Mouse (Mus musculus): ENCODE results near the gene Slfn5. TPM values are rescaled to one million over a fixed set of nuclear protein-coding genes. Genes with fewer than 3 reads are reported as not detected.
"Not testable (repeated sequence)": the region's sequence is repeated elsewhere in the genome, so short reads cannot be mapped to it uniquely, and the experiment has no call there.

Slfn5 gene
- polyA plus RNA-seq, 1 experiment from 2014 or later = 1.0 TPM

DNA sequence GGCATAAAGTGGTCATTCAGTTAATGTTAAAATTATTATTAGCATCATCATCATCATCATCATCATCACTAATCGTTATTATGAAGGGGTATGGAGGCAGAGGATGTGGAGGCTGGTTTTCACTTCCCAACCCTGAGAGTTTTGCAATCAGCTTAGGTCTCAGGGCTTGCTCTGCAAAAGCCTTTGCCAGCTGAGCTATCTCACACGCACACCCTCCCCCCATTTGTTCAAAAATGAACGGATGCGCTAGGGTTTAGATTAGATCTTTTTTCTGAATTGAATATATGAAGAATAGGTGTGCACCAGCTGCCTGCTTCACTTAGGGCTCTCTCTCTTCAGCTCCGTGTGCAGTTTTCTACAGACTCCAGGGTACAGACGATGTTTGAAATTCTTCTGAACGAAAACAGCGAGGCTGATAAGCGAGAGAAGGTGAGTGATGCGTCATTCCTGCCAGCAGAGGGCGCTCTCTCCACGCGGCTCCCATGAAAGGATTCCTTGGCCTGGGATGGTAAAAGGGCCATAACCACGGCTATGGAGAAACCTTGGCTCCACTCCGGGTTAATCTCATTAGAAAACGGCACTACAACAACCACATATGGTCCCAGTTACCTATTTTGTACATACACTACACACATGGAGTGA is 36.3 kb upstream of the Slfn5 start:
- 9% methylated on average over 16 of the region's 16 CpGs for WGBS
- H3K9me3 ChIP-seq (ENCODE audit: control insufficient read depth, low read length) = no peaks in the 10 kb centered on the region
- peak overlapping the region; percentile 35 for H3K4me2 ChIP-seq (ENCODE audit: low read depth, low read length)
- no peaks in the 10 kb centered on the region for H3K27me3 ChIP-seq (ENCODE audit: control insufficient read depth, insufficient read depth, low read length)
- H3K27ac ChIP-seq (ENCODE audit: low read depth, low read length) = no peak overlapping the region
- ATAC-seq (ENCODE audit: low read depth) = peak; percentile 63; the same call in 1 of the 2 replicates
- H3K36me3 ChIP-seq (ENCODE audit: control insufficient read depth, insufficient read depth, low read length) = no peaks in the 10 kb centered on the region
- no peaks in the 10 kb centered on the region for H3K4me1 ChIP-seq (ENCODE audit: control insufficient read depth, insufficient read depth, low read length)
- H3K9ac ChIP-seq (replicated peaks; ENCODE audit: low read depth, low read length) = no peak overlapping the region
- no peak overlapping the region for H3K4me3 ChIP-seq (ENCODE audit: low read depth, low read length)

DNA sequence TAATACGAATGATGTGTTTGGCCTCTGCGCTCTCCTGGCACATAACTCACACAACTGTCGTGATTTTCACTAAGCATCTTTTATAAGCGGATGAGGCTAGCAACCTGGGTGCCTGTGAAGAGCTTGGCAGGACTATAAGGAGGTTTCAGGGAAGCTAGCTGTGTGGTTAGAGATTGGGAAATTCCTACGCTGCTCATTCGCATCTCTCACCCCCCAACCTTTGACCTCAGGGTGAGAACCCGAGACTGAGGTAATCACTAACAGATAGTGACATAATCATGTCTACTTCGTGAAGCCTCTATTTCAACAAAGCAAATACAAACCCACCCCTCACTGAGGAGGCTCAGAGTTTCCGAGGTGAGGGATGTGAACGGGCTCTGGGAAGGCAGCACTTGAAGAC is 30.4 kb upstream of the Slfn5 start:
- H3K4me1 ChIP-seq (ENCODE audit: control insufficient read depth, insufficient read depth, low read length) = no peaks in the 10 kb centered on the region
- H3K4me2 ChIP-seq (ENCODE audit: low read depth, low read length) = no peak overlapping the region
- H3K4me3 ChIP-seq (ENCODE audit: low read depth, low read length) = no peak overlapping the region
- H3K27me3 ChIP-seq (ENCODE audit: control insufficient read depth, insufficient read depth, low read length) = no peaks in the 10 kb centered on the region
- H3K36me3 ChIP-seq (ENCODE audit: control insufficient read depth, insufficient read depth, low read length) = no peaks in the 10 kb centered on the region
- no peak overlapping the region for H3K9ac ChIP-seq (replicated peaks; ENCODE audit: low read depth, low read length)
- no peak overlapping the region for H3K27ac ChIP-seq (ENCODE audit: low read depth, low read length)
- H3K9me3 ChIP-seq (ENCODE audit: control insufficient read depth, low read length) = no peaks in the 10 kb centered on the region
- WGBS = 71% methylated on average over 10 of the region's 10 CpGs
- ATAC-seq (ENCODE audit: low read depth) = no peak

DNA sequence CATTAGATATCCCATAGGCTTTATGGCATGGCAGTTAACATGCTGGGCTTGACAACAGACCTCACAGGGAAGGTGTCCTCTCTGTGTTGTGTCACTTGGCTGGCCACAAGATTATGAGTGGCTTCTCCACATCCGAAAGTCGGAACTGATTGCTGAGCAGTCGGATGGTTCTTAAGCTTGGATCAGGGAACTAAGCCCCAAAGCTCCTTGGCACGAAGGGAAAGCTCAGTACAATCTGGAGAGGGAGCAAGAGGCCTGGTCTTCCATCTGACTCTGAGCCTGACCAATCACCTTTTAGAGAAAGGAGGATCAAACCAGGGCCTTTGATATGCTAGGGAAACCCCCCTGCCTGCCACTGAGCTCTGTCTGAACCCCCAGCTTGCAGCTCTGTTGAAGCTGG is 29.5 kb upstream of the Slfn5 start:
- Histone ChIP-seq H3K4me1 (ENCODE audit: control insufficient read depth, insufficient read depth, low read length) (no peaks in the 10 kb centered on the region), H3K27me3 (ENCODE audit: control insufficient read depth, insufficient read depth, low read length) (no peaks in the 10 kb centered on the region), H3K9me3 (ENCODE audit: control insufficient read depth, low read length) (no peaks in the 10 kb centered on the region), H3K27ac (ENCODE audit: low read depth, low read length) (no peak overlapping the region), H3K4me2 (ENCODE audit: low read depth, low read length) (no peak overlapping the region), H3K9ac (replicated peaks; ENCODE audit: low read depth, low read length) (no peak overlapping the region), H3K36me3 (ENCODE audit: control insufficient read depth, insufficient read depth, low read length) (no peaks in the 10 kb centered on the region), H3K4me3 (ENCODE audit: low read depth, low read length) (no peak overlapping the region)
- ATAC-seq (ENCODE audit: low read depth) = no peak
- 75% methylated on average over 4 of the region's 4 CpGs for WGBS

DNA sequence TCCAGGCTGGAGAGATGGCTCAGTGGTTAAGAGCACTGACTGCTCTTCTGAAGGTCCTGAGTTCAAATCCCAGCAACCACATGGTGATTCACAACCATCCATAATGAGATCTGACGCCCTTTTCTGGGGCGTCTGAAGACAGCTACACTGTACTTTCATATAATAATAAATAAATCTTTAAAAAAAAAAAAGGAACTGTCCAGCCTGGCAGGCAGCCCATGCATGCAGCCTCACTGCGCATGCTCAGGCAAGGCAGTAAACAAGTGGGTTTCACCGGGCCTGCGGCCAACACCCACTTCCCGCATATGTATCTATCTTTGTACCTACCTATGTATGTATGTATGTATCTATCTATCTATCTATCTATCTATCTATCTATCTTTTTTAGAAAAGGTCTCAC is 27.2 kb upstream of the Slfn5 start:
- ATAC-seq (ENCODE audit: low read depth); H3K4me2 ChIP-seq (ENCODE audit: low read depth, low read length); H3K27ac ChIP-seq (ENCODE audit: low read depth, low read length); H3K9me3 ChIP-seq (ENCODE audit: control insufficient read depth, low read length); H3K27me3 ChIP-seq (ENCODE audit: control insufficient read depth, insufficient read depth, low read length); H3K4me1 ChIP-seq (ENCODE audit: control insufficient read depth, insufficient read depth, low read length); H3K36me3 ChIP-seq (ENCODE audit: control insufficient read depth, insufficient read depth, low read length); H3K4me3 ChIP-seq (ENCODE audit: low read depth, low read length); H3K9ac ChIP-seq (replicated peaks; ENCODE audit: low read depth, low read length): not testable (repeated sequence)
- 84% methylated on average over 6 of the region's 6 CpGs for WGBS

DNA sequence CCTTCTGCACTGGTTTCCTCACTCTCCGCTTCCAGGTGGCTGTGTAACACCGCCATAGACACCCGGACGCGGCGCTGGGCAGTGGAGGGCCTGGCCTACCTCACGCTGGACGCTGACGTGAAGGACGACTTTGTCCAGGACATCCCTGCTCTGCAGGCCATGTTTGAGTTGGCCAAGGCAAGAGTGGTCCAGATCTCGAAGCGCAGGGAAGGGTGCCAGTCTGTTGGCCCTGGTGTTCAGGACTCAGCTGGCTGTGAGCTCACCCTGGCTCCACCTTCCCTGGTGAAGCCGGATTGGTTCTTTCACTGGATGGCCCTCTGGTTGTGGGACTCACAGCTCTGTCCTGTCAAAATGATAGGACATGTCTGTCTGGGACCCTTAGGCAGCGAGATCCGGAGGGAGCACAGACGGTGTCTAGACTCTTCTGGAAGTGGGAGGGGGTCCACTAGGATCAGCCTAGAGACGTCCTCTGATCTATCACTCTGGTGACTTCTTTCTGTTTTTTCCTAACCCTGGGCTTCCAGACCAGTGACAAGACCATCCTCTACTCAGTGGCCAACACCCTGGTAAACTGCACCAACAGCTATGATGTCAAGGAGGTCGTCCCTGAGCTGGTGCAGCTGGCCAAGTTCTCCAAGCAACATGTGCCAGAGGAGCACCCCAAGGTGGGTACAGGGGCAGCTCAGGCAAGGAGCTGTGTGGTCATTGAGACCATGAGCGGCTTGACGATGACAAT is 22.1 kb upstream of the Slfn5 start:
- Histone ChIP-seq H3K36me3 (ENCODE audit: control insufficient read depth, insufficient read depth, low read length) (no peaks in the 10 kb centered on the region), H3K4me2 (ENCODE audit: low read depth, low read length) (no peak overlapping the region), H3K4me1 (ENCODE audit: control insufficient read depth, insufficient read depth, low read length) (no peaks in the 10 kb centered on the region), H3K27ac (ENCODE audit: low read depth, low read length) (no peak overlapping the region), H3K9ac (replicated peaks; ENCODE audit: low read depth, low read length) (no peak overlapping the region), H3K9me3 (ENCODE audit: control insufficient read depth, low read length) (no peaks in the 10 kb centered on the region), H3K27me3 (ENCODE audit: control insufficient read depth, insufficient read depth, low read length) (peaks cover 20% of the 10 kb centered on the region), H3K4me3 (ENCODE audit: low read depth, low read length) (no peak overlapping the region)
- ATAC-seq (ENCODE audit: low read depth) = no peak
- 30% methylated on average over 20 of the region's 20 CpGs for WGBS

DNA sequence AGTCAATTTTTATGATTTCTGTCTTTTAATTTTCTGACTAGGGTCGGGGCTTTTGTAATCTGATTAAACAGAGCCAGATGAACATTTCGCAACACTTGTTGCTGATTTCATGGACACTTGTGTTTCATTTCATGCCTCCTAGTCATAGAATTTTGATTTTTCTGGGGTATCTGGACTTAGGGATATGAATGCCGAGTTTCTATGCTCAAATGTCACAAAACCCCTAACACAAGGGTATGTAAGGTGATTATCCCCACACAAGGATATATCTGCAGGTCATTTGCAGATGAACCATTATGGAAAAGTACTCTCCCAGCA is 21.6 kb upstream of the Slfn5 start:
- Histone ChIP-seq H3K4me3 (ENCODE audit: low read depth, low read length) (0 out of 2 replicates have a peak overlapping the region, but pooled peaks have one; percentile 40), H3K9me3 (ENCODE audit: control insufficient read depth, low read length) (no peaks in the 10 kb centered on the region), H3K4me2 (ENCODE audit: low read depth, low read length) (no peak overlapping the region; the same call in 1 of the 2 replicates), H3K27ac (ENCODE audit: low read depth, low read length) (no peak overlapping the region), H3K27me3 (ENCODE audit: control insufficient read depth, insufficient read depth, low read length) (peaks cover 22% of the 10 kb centered on the region), H3K4me1 (ENCODE audit: control insufficient read depth, insufficient read depth, low read length) (no peaks in the 10 kb centered on the region), H3K36me3 (ENCODE audit: control insufficient read depth, insufficient read depth, low read length) (no peaks in the 10 kb centered on the region), H3K9ac (replicated peaks; ENCODE audit: low read depth, low read length) (no peak overlapping the region)
- 51% methylated on average over 3 of the region's 3 CpGs for WGBS
- no peak for ATAC-seq (ENCODE audit: low read depth)

DNA sequence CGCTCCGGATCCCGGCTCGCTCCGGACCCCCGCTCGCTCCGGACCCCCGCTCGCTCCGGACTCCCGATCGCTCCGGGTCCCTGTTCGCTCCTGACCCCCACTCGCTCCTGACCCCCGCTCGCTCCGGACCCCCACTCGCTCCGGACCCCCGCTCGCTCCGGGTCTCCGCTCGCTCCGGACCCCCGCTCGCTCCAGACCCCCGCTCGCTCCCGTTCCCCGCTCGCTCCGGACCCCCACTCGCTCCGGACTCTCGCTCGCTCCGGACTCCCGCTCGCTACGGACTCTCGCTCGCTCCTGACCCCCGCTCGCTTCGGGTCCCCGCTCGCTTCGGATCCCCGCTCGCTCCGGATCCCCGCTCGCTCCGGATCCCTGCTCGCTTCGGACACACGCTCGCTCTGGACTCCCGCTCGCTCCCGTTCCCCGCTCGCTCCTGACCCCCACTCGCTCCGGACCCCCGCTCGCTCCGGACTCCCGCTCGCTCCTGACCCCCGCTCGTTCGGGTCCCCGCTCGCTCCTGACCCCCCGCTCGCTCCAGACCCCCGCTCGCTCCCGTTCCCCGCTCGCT is 20.7 kb upstream of the Slfn5 start:
- under 1% methylated on average over 73 of the region's 85 CpGs for WGBS

DNA sequence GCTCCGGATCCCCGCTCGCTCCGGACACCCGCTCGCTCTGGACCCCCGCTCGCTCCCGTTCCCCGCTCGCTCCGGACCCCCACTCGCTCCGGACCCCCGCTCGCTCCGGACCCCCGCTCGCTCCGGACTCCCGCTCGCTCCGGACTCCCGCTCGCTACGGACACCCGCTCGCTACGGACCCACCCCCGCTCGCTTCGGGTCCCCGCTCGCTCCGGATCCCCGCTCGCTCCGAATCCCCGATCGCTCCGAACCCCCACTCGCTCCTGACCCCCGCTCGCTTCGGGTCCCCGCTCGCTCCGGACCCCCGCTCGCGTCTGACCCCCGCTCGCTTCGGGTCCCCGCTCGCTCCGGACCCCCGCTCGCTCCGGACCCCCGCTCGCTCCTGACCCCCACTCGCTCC is 20.0 kb upstream of the Slfn5 start:
- 3% methylated on average over 57 of the region's 63 CpGs for WGBS
- H3K9me3 ChIP-seq (ENCODE audit: control insufficient read depth, low read length); ATAC-seq (ENCODE audit: low read depth); H3K27ac ChIP-seq (ENCODE audit: low read depth, low read length); H3K4me1 ChIP-seq (ENCODE audit: control insufficient read depth, insufficient read depth, low read length); H3K36me3 ChIP-seq (ENCODE audit: control insufficient read depth, insufficient read depth, low read length): not testable (repeated sequence)
- H3K9ac ChIP-seq (replicated peaks; ENCODE audit: low read depth, low read length) = peak overlapping the region; percentile 34
- peak overlapping the region; percentile 93 for H3K4me2 ChIP-seq (ENCODE audit: low read depth, low read length)
- H3K27me3 ChIP-seq (ENCODE audit: control insufficient read depth, insufficient read depth, low read length) = peaks cover 25% of the 10 kb centered on the region
- H3K4me3 ChIP-seq (ENCODE audit: low read depth, low read length) = peak overlapping the region; percentile 40

More for the DNA sequence above, 20.7 kb upstream of the Slfn5 start:
- Histone ChIP-seq H3K9ac (replicated peaks; ENCODE audit: low read depth, low read length) (0 out of 2 replicates have a peak overlapping the region, but pooled peaks have one; percentile 11), H3K4me2 (ENCODE audit: low read depth, low read length) (peak overlapping the region; percentile 93), H3K27me3 (ENCODE audit: control insufficient read depth, insufficient read depth, low read length) (peaks cover 23% of the 10 kb centered on the region), H3K4me3 (ENCODE audit: low read depth, low read length) (peak overlapping the region; percentile 40)
- not testable (repeated sequence) for H3K4me1 ChIP-seq (ENCODE audit: control insufficient read depth, insufficient read depth, low read length); ATAC-seq (ENCODE audit: low read depth); H3K36me3 ChIP-seq (ENCODE audit: control insufficient read depth, insufficient read depth, low read length); H3K9me3 ChIP-seq (ENCODE audit: control insufficient read depth, low read length); H3K27ac ChIP-seq (ENCODE audit: low read depth, low read length)
